Mouse (Mus musculus) neutrophil, adult 65 days (primary cell): ENCODE results near the gene AU022751. TPM values are rescaled to one million over a fixed set of nuclear protein-coding genes. Genes with fewer than 3 reads are reported as not detected.

Source experiments
- total RNA-seq: library from RNA; stranded (reverse); gene quantifications from 2 replicates; pipeline ENCODE4 v1.2.4, GENCODE M21; 2023

AU022751 gene
- not detected in 2 replicates for total RNA-seq

DNA sequence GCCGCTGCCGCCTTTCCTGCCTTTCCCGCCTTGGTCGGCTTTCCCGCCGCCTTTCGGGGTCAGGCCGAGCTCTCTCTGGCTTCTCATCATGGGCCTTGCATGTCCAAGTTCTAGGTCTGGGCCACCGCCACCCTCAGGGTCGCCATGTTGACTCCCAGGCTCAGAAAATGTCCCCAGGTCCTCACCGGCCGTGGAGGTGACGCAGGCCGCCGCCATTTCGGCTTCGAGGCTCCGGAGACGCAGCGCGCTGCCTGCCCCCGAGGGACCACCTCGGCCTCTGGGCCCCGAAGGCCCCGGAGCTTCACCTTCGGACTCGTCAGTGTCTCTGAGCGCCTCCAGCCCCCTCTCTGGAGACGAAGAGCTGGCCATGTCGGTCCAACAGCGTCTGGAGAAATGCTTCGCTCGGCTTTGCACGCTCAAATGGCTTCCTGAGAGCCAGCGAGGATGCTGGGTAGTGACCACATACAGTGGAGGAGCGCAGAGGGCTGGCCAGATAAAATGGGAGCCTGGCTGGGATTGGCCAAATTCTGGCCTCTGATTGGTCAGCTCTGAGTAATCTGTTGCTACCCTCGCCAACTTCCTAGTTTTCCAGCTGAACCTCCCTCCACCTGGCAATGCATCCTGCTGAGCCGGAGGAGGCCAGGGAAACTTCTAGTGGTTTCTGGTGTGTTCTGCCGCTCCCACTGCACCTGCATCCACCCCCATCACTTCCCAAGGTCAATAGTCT is at the start of gene AU022751:
TSS of gene AU022751 (minus strand) at position 466 of the 727 bp plus-strand sequence.

DNA sequence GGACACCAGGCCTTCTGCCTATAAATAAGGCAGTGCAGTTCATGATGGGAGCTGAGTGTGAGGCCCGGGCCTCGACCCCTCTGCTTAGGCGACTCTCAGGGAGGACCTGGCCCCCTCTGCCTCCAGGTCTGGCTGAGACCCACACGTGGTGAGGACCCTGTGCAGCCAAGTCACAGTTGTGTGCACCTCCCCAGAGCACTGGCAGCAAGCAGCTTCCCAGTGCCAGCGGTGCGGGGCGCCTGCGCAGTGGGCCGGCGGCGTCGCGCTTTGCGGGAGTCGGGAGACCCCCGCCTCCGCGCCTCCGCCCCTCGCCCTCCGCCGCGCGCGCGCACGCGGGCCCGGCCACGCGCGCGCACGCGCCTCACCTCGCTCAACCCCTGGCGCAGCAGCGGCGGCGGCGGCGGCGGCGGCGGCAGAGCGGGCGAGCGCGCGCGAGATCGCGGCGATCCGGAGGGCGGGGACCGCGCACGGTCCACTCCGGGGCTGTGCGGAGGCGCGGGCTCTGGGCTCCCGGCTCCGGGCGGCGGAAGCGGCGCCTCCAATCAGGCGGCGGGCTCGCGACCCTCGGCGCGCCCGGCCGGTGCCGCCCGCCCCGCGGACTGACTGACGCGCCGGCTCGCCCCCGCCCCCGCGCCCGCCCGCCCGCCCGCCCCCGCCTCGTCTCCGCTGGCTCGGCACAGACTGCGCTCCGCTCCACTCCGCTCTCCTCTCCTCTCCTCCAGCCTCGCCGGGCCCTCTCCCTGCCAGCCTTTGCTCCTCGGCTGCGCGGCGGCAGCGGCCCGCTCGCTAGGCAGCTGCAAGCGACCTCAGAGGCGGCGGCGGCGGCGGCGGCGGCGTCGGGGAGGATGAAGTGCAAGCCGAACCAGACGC is 35.9 kb downstream of the AU022751 start, which contains the start of gene Nudt11:
TSS of gene Nudt11 (plus strand) at position 388 of the 870 bp plus-strand sequence.

Other genes starting within 250 kb of the AU022751 start
- not detected in 2 replicates for gene Nudt11, start 36.0 kb downstream of the AU022751 start, total RNA-seq
- not detected in 2 replicates for gene Nudt10, start 89.6 kb upstream of the AU022751 start, total RNA-seq
- not detected in 2 replicates for gene Bmp15, start 237.3 kb upstream of the AU022751 start, total RNA-seq